In the genomic region with DNA sequence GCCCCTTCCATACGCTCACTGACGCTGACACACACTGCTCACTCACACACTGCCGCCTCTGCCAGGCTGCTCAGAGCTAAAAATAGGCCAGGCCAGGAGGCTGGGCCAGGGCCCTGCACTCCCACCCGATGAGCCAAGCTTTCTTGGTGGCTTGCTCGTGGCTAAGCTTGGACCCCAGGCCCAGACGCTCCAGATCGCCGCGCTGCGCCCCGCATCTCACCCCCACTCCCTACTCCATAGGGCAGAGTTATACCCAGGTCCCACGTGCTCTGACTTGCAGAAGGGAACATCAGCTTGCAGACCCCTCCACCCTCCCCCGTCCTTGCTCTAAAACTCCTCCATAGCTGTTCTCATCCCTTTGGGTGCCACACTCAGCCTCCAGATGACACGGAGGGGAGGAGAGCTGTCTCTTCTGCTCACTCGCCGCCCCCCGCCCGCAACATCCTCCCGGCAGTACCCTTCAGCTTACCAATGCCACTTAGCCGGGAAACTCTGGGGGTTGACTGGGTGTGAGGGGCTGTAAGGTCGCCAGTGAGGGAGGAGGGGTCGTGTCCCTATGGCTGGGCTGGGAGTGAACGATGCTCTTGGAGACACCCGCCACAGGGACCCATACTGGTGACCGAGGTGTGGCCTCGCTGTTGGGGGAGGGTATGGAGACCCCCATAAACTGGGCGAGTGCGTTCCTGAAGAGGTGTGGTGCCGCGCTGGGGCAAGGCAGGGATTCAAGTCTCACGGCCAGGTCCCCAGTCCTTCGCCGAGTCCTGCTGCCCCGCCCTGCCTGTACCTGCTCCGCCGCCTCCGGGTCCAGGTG, we compare ENCODE assay signal across 8 mouse cellular contexts. TPM values are rescaled to one million over a fixed set of nuclear protein-coding genes. Genes with fewer than 3 reads are reported as not detected.
DNase-seq lines count a peak whose midpoint lies in the region; ATAC-seq and TF ChIP-seq lines count a peak whose summit lies in the region.

No protein-coding gene starts in this region.

- no peak overlapping the region; the same call in 1 of the 2 replicates for H3K27ac ChIP-seq in cerebellum, adult 2 months (ENCODE audit: insufficient read depth, low read length)
- peak overlapping the region; percentile 69 for H3K27ac ChIP-seq in hindbrain, embryonic 14.5 days
- H3K27ac ChIP-seq in liver, embryonic 16.5 days (ENCODE audit: low read length): no peak overlapping the region

- peak; percentile 65 for ATAC-seq in hindbrain, embryonic 14.5 days (ENCODE audit: low FRiP score)
- no peak for ATAC-seq in liver, embryonic 16.5 days (ENCODE audit: low read depth)
- no peak for ATAC-seq in megakaryocyte-erythroid progenitor cell, adult 5-6 weeks (replicated peaks; ENCODE audit: low FRiP score, low TSS enrichment, poor library complexity, severe bottlenecking)

- TF ChIP-seq CTCF in cerebellum, adult 2 months (IDR thresholded peaks at IDR 0.05; ENCODE audit: borderline replicate concordance, insufficient read depth, low read depth, low read length): no peak

- TF ChIP-seq POLR2A in cerebellum, adult 2 months (IDR thresholded peaks at IDR 0.05; ENCODE audit: borderline replicate concordance, insufficient read depth, low read length): no peak

- H3K4me1 ChIP-seq in cerebellum, adult 2 months (ENCODE audit: control insufficient read depth, insufficient read depth, low read length): no peaks in the 10 kb centered on the region
- peaks cover 18% of the 10 kb centered on the region; the same call in 1 of the 2 replicates for H3K4me1 ChIP-seq in hindbrain, embryonic 14.5 days (replicated peaks; ENCODE audit: control insufficient read depth, insufficient read depth, low read length)
- no peaks in the 10 kb centered on the region for H3K4me1 ChIP-seq in liver, embryonic 16.5 days (ENCODE audit: control insufficient read depth, low read depth, low read length)

- peak overlapping the region; percentile 79 for H3K9ac ChIP-seq in hindbrain, embryonic 14.5 days
- no peak overlapping the region for H3K9ac ChIP-seq in liver, embryonic 16.5 days (ENCODE audit: low read depth, low read length)

- DNase-seq in cerebellum, adult 2 months: peak; percentile 49 to 50
- DNase-seq in cerebellum, adult 8-10 months: no peak
- DNase-seq in thymus, postnatal 4 days: peak; percentile 14
- no peak for DNase-seq in thymus, postnatal 0 days (ENCODE audit: low spot score)
- no peak for DNase-seq in hindbrain, embryonic 14.5 days (ENCODE audit: low spot score)
- DNase-seq in right cerebral cortex, postnatal 4 days: peak; percentile 52

- H3K4me2 ChIP-seq in hindbrain, embryonic 14.5 days (replicated peaks): peak overlapping the region; percentile 90
- peak overlapping the region; percentile 55 for H3K4me2 ChIP-seq in liver, embryonic 16.5 days (ENCODE audit: low read depth, low read length)

- under 1% methylated on average over 37 of the region's 37 CpGs for WGBS in cerebellum, adult 2 months
- WGBS in hindbrain, embryonic 14.5 days: under 1% methylated on average over 37 of the region's 37 CpGs
- 2% methylated on average over 30 of the region's 37 CpGs for WGBS in liver, embryonic 16.5 days (ENCODE audit: insufficient replicate concordance)

- no peaks in the 10 kb centered on the region for H3K27me3 ChIP-seq in cerebellum, adult 2 months (ENCODE audit: control insufficient read depth, insufficient read depth, low read length)
- no peaks in the 10 kb centered on the region for H3K27me3 ChIP-seq in hindbrain, embryonic 14.5 days (ENCODE audit: control insufficient read depth, insufficient read depth, low read length)
- H3K27me3 ChIP-seq in liver, embryonic 16.5 days (ENCODE audit: control insufficient read depth, insufficient read depth, low read depth, low read length): peaks cover 30% of the 10 kb centered on the region

- H3K36me3 ChIP-seq in hindbrain, embryonic 14.5 days (replicated peaks; ENCODE audit: control insufficient read depth, insufficient read depth): no peaks in the 10 kb centered on the region
- H3K36me3 ChIP-seq in liver, embryonic 16.5 days (ENCODE audit: control insufficient read depth, insufficient read depth): no peaks in the 10 kb centered on the region

- H3K9me3 ChIP-seq in hindbrain, embryonic 14.5 days (ENCODE audit: control insufficient read depth, low read length): no peaks in the 10 kb centered on the region
- no peaks in the 10 kb centered on the region for H3K9me3 ChIP-seq in liver, embryonic 16.5 days (replicated peaks; ENCODE audit: control insufficient read depth, low read length)

- peak overlapping the region; percentile 89 for H3K4me3 ChIP-seq in cerebellum, adult 2 months (replicated peaks; ENCODE audit: insufficient read depth, low read depth, low read length)
- H3K4me3 ChIP-seq in hindbrain, embryonic 14.5 days (replicated peaks; ENCODE audit: low read length): peak overlapping the region; percentile 69
- peak overlapping the region; percentile 40 for H3K4me3 ChIP-seq in liver, embryonic 16.5 days (ENCODE audit: low read depth, low read length)

RNA-seq across cellular contexts. Expression of gene Ppp1r1a, which starts 0.6 kb away (rescaled TPM):
- polyA plus RNA-seq in cerebellum, adult 2 months (2012; rRNA removed): 28.3 and 30.0 TPM in 2 replicates
- 1.7 and 2.0 TPM in 2 replicates for polyA plus RNA-seq in thymus, postnatal 0 days (2015; fragmentation: Nextera tagmentation; extraction: Ambion mirVana)
- polyA plus RNA-seq in hindbrain, embryonic 14.5 days (2014; fragmentation: Nextera tagmentation; extraction: Ambion mirVana): 124 and 125 TPM in 2 replicates
- 0.36 and 1.0 TPM in 2 replicates for polyA plus RNA-seq in liver, embryonic 16.5 days (2015; fragmentation: Nextera tagmentation; extraction: Ambion mirVana)
- not detected in 2 replicates for total RNA-seq in megakaryocyte-erythroid progenitor cell, adult 5-6 weeks (2014; fragmentation: Nextera tagmentation)
- not detected in 2 replicates for total RNA-seq in megakaryocyte-erythroid progenitor cell, adult 5-6 weeks (2017)

RNA-seq across cellular contexts. Expression of gene Glycam1, which starts 27.7 kb away (rescaled TPM):
- 0.40 TPM in 1 of 2 replicates, not detected in the other for polyA plus RNA-seq in cerebellum, adult 2 months (2012; rRNA removed)
- polyA plus RNA-seq in thymus, postnatal 0 days (2015; fragmentation: Nextera tagmentation; extraction: Ambion mirVana): not detected in 2 replicates
- polyA plus RNA-seq in hindbrain, embryonic 14.5 days (2014; fragmentation: Nextera tagmentation; extraction: Ambion mirVana): not detected in 2 replicates
- not detected in 2 replicates for polyA plus RNA-seq in liver, embryonic 16.5 days (2015; fragmentation: Nextera tagmentation; extraction: Ambion mirVana)
- not detected in 2 replicates for total RNA-seq in megakaryocyte-erythroid progenitor cell, adult 5-6 weeks (2014; fragmentation: Nextera tagmentation)
- total RNA-seq in megakaryocyte-erythroid progenitor cell, adult 5-6 weeks (2017): not detected in 2 replicates

RNA-seq across cellular contexts. Expression of gene Pde1b, which starts 34.4 kb away (rescaled TPM):
- 57.5 and 62.5 TPM in 2 replicates for polyA plus RNA-seq in cerebellum, adult 2 months (2012; rRNA removed)
- polyA plus RNA-seq in thymus, postnatal 0 days (2015; fragmentation: Nextera tagmentation; extraction: Ambion mirVana): 2.6 and 3.6 TPM in 2 replicates
- 88.9 and 90.0 TPM in 2 replicates for polyA plus RNA-seq in hindbrain, embryonic 14.5 days (2014; fragmentation: Nextera tagmentation; extraction: Ambion mirVana)
- 0.31 and 0.34 TPM in 2 replicates for polyA plus RNA-seq in liver, embryonic 16.5 days (2015; fragmentation: Nextera tagmentation; extraction: Ambion mirVana)
- 3.6 and 5.8 TPM in 2 replicates for total RNA-seq in megakaryocyte-erythroid progenitor cell, adult 5-6 weeks (2014; fragmentation: Nextera tagmentation)
- 1.3 and 1.5 TPM in 2 replicates for total RNA-seq in megakaryocyte-erythroid progenitor cell, adult 5-6 weeks (2017)

Comparison
In these comparisons a context has a peak if more than half of its experiments do, and no peak if none do; other contexts are left out.
1. DNase-seq: peak in cerebellum, adult 2 months (2 of 2), thymus, postnatal 4 days (single experiment) and right cerebral cortex, postnatal 4 days (single experiment); none in cerebellum, adult 8-10 months (single experiment), thymus, postnatal 0 days (single experiment) and hindbrain, embryonic 14.5 days (single experiment).
2. RNA of gene Pde1b, which starts 34.4 kb away (polyA plus RNA-seq): 88.9 to 90.0 TPM in hindbrain, embryonic 14.5 days and 57.5 to 62.5 TPM in cerebellum, adult 2 months; 2.6 to 3.6 TPM in thymus, postnatal 0 days and 0.31 to 0.34 TPM in liver, embryonic 16.5 days; every median in the first group is over 10 times any median in the second.
3. Peak in every context shown above with its lines, with median percentiles within 50 percentile points of each other: H3K4me3 ChIP-seq.